Mouse (Mus musculus) retina, postnatal 1 day (tissue): Measurements from ENCODE around the gene Galk2.
A peak's percentile ranks its signal among the peaks of the same experiment; 100 is the strongest.

Experiments used
- DNase-seq: peaks from one replicate; pipeline ENCODE4 v3.0.0-alpha.2; 2012

Galk2 gene

DNA sequence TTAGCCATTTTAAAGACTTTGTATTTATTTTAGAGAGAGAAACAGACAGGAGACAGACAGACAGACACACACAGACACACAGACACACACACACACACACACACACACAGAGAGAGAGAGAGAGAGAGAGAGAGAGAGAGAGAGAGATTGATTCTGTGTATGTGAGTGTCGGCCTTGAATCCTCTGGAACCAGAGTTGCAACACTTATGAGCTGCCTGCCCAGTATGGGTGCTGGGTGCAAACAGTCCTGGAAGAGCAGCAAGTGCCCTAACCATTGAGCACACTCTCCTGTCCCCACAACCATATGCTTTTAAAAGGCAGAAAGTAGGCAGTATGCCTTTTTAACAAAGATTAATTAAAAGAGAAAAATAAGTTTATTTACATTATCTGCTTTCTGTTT is 109.9 kb downstream of the Galk2 start:
- no peak for DNase-seq

DNA sequence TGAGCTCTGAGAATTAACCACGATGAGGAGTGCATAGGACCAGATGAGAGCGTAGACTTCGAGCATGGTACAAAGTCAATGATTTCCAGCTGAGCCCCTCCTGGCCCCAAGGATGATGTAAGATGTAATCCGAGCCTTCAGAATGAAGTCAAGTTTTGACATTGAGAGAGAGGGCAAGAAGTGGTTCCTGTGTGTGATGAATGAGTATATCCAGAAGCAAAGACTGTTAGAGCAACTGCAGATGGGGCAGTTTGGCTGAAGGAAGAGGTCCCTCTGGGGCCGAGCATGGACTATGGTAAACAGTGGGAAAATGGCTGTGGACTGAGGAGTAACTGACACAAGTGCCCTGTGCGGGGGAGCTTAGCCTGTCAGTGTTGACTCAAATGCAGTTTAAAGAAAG is 114.3 kb downstream of the Galk2 start:
- DNase-seq, result no peak

DNA sequence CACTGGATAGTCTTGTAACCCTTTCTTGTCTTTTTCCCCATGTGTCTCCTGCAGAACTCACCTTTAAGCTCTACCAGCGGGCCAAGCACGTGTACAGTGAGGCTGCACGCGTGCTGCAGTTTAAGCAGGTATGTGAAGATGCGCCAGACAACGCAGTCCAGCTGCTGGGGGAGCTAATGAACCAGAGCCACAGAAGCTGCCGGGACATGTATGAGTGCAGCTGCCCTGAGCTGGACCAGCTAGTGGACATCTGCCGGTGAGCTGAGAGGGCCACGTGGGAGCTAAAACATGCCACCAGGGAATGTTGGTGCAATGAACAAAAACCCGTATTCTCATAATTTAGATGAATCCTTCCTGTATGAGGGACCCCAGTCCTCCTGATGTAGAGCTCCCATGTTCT is 116.3 kb downstream of the Galk2 start:
- DNase-seq, result no peak

DNA sequence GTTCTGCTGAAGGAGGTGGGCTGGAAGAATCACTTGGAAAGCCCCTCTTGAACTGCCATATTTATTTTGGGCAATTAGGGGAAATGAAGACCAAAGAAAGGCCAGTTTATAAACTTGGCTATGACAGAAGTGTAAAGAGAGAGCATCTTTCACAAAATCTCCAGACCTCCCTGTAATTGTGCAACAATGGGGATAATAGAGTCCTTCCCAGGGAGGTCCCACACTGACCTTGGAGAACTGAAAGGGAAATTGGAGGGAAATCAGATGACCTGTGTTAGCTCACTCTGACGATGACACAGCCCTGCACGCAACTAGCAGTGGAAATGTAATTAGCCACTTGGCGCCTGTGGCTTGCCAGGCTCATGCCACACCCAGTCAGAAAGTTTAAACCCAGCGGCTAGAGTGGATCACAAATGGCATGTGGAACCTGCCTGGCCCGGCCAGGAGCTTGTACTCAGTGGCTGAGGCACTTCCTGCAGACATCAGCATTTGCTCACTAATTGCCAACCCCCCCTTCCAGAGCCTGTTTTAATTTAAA is 117.0 kb downstream of the Galk2 start:
- DNase-seq, result peak; percentile 9

DNA sequence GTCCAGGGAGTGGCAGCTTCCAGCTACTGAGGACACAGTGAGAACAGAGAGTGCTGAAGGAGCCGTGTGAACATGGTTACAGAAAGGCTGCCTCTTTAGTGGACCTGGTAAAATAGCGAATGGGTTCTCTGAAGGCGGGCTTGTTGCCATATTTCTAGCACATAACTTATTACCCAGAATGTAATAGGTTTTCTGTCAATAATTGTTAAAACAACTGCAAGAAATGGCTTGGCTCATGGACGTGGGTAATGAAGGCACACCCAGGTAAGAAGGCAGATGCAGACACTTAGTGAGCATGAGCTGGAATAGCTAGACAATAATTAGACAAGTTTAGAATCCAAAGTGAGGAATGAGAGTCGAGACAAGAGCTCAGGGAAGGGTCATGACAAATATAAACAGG is 143.4 kb downstream of the Galk2 start:
- no peak for DNase-seq

DNA sequence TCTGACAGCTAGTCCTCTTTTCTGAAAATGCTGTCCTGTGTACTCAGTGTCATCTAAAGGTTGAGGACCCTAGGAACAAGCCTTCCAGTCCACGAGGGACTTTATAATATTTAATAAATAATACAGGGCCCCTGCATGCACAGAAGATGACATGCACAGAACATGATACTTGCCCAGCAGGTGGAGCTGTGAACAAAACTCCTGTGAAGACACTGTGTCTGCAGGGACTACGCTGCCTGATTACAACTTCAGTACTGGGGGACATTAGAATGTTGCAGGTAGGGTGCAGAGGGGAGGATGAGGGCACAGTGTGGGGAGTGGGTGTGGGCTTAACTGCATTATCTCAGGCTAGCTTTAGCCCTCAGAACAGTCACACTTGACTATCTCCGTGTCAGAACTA is 147.2 kb downstream of the Galk2 start:
- DNase-seq, result peak; percentile 69

DNA sequence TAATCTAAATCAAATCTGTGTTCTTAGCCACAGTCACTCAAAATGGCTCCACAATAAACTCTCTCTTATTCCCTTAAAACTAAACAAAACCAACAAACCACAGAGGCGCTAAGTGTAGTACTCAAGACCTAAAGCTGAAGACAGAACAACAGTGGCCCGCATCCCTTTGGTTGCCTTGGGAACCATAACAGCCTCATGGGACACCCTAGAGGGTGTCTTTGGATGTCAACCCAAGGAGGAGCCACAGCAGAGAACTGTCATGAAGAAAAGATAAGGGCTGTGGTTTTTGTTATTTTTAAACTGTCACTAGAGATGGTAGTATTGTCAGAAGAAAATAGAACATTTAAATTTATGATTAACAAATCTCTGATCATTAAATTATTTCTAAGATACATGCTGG is 147.8 kb downstream of the Galk2 start:
- DNase-seq, result no peak

DNA sequence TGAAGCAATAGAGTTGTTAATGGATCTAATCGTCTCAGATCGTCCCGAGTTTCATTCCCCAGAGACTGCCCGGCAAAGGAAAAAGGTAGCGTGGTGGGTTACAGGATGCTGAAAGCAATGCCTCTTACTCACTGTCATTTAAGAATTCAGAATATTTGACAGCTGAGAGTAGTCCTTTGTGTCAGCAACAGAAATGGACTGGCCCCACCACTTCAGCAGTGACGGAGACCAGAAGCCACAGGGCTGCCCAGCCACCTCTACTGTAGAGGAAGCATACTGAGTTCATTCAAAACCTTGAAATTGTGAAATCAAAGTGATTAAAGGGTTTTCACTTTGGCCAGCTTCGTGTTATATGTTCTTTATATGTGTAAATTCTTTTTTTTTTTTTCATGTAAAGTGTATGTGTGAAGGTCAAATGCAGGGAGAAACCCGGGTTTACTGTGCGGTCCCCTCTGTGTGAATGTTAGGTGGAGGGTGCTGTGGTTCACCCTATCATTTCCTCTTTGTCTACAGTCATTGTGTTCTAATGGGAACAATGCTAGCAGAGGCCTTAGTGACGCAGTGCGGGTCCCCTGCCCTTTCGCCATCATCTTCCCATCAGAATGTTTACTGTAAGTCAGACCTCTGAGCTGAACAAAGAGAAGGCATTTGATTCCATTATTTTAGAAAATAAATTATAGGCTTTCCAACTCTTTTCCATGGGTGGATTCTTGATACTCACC is 156.2 kb downstream of the Galk2 start:
- DNase-seq, result no peak

DNA sequence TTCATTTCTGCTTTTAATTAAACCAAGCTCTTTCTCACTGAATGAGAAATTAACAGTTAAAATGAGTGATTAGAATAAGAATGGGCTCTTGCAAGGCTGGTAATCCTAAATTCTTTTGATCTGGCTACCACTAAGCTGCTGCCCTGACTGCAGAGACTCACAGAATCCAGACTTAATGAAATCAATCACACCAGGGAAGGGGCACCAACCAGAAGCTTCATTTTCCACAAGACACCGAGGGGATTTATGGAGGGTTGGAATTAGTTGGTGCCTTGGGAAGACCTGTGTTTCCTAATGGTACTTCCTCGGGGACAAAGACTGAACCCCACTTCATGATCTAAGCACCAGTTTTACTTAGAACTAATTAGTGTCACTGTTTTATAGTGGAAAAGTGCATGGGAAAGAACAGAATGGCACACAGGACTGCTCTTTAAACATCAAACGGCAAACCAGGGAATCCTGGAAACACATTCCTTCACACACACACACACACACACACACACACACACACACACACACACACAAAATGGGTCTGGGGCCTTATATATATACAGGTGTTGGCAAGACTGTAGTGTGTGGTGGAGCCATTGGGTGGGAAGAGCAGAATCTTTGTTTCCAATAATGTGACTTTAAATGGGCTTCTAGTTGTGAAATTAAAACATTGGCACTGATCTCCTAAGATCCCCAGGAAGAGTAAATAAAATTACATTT is 157.0 kb downstream of the Galk2 start:
- DNase-seq, result peak; percentile 27

DNA sequence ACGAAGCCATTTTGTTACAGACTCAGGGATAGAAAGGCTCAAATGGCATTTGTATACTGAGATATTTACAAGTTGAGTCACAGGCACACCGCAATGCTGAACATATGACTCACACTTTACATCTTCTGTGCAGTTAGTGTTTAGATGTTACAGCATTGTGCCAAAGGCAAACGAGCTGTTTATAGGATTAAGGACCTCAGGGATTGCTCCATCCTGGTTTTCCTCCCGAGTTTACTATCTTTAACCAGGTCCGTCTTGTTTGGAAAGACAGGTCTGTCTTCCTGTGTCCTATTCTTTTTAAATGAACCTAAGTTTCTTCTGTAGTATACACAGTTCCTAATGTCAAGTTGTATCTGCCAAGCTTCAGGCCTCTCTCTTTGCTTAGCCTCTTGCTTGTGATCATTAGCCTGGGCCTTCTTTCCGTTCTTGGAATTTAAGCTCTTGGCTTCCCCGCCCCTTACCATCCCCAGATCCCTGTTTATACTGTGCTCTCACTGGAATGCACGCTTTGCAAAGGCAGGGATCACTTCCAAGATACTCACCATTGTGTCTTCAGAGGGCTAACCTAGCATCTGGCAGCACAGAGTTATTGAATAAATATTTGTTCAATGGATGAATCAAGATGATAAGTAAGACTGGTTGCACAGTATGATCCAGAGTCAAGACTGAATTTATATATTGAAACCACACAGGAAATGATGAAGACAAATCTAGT is 172.4 kb downstream of the Galk2 start:
- DNase-seq, result no peak

DNA sequence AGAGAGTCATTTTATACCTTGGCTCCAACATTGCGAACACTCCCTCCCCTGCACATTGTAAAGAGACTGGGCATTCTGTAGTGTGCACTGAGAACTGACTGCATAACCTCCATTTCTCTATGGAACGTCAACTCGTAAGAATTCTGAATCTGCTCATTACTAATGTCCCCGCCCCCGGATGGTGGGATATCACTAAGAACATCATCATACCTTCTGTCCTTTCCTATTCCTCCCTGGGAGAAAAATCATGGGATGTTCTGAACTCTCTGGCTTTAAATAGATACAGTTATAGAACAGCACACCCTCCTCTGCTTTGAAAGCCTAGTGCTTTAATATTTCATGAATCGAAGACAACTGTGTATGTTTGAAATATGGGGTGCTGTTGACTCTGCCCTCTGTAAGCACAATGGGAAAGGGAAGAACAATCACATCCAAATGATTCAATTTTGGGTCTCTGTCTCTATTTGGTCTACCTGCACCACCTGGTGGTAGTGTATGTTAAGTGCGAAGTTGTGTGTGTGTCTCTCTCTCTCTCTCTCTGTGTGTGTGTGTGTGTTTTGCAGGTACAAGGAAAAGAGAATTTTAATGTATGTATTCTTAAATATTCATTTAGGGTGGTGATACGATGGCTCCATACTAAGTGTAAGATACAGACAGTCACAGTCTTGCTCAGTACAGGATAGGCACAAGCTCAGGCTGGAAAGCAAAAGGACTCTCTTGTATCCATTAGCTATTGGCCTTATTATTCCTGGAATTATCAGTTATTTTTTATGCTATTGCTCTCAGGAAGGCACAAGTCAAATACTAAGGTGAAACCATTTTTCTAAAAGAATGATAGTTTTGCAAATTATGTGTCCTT is 174.4 kb downstream of the Galk2 start:
- DNase-seq, result peak; percentile 24
